Mouse (Mus musculus): Measurements from ENCODE around the gene Hs3st2.

Gene Hs3st2

DNA sequence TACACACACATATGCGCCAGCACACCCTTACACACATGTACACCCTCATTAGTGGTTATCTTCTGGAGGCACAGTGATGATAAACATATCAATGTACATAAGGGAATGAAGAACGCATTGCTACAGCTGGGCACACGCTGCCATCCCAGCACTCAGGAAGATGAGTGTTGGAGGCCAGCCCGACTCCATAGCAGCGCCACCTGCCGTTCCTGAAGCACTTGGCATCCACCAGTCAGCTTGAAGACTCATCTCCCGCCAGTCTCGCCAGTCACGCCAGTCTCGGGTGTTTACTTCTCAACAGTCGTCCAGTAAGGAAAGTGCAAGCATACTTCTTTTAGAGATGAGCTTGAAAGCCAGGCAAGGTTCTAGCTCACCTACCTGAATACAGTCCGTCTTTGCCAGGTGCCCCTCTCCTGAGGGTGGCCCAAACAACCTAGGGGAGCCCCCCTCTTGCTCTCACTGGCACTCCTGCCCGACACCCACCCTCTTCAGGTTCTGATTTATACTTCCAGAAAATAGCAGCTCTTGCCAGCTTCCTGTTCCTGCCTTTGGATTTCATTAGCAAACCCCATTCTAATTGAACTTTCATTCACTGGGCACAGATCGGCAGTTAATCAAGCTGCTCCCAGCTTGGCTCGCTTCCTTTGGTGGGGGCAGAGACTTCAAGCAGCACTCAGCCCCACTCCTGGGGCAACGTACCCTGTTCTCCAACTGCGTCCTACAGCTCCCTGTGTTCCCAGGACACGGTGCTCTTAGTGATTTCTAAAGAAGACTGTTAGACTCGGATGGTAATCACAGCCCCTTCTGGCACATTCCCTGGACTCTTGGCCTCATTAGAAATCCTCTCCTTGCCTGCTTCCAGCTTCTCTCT is 148.0 kb downstream of the Hs3st2 start:
- ATAC-seq (ENCODE audit: insufficient number of reproducible peaks, low FRiP score, low TSS enrichment), result no peak

DNA sequence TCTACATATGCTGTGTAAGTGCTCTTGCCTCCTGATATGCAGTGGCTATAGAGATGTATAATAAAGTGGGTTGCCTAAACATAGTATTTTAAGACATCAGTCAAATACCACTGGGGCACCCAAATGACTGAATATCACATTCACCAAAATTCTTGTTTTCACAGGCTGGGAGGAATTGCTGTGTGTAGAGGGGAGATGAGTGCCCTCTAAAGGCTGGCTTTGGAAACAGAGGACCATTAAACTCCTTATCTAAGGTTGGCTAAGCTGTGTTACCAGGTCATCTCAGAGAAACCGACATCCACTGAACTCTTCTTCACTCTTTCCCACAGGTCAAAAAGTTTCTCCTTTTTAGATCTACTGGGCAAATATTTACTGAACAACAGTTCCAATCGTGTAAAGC is 150.8 kb downstream of the Hs3st2 start:
- no peak for ATAC-seq (ENCODE audit: insufficient number of reproducible peaks, low FRiP score, low TSS enrichment)

DNA sequence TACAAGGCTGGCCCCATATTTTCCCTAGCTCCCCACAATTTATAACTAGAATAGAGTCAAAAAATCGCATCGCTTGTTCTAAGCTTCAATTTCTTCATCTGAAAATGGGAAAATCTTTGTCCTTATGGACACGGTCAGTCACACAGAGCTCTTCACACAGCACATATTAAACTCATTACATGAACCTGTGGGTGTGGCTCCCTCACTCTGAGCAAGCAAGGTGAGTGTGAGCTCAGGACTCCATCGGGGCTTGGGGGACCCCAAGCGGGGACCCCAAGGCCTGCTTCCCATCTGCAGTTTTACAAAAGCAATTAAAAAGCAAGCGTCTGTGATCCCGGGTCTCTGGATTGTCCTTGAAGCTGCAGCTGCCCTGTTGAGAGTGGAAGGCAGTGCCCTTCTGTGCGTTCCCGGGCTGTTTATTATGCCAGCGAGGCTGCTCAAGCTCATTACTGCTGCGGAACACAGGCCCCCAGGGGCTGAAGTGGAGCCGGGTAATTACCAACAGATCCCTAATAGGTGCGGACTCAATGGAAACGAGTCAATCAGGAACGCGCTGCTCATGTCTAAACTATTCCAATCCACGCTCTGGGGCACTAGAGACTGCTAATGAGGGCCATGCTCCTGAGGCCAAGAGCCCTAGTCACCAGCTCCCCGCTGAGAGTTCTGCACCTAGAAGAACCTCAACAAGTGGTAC is 157.8 kb downstream of the Hs3st2 start:
- ATAC-seq (ENCODE audit: insufficient number of reproducible peaks, low FRiP score, low TSS enrichment), result no peak
